Mouse (Mus musculus) gastrocnemius, adult 8-10 months (tissue): ENCODE data around the gene Cacng7. TPM values are rescaled to one million over a fixed set of nuclear protein-coding genes. Genes with fewer than 3 reads are reported as not detected.
"Not testable (repeated sequence)": the region's sequence is repeated elsewhere in the genome, so short reads cannot be mapped to it uniquely, and the experiment has no call there.

ENCODE experiments used
- DNase-seq, 2 experiments: peaks; one replicate each; pipeline ENCODE4 v3.0.0; 2022; ENCODE audit warnings: low spot score in 2 of 2
- microRNA-seq: library from miRNA; unstranded; fragments of <30 nt; microRNA quantifications from one replicate; pipeline ENCODE4 v1.2.0, GENCODE M21; 2022
- total RNA-seq, 4 experiments: library from RNA; stranded (reverse); gene quantifications; 2 replicates each; pipeline ENCODE4 v1.2.4; 2022

Gene Cacng7
- total RNA-seq, 4 experiments from 2014 or later, result 8.5 to 16.4 (median 13.6) TPM

GRCm38 (mm10) chr7:3389444-3390412, 57.0 kb downstream of the Cacng7 start:
- DNase-seq, result no peak

- no peak for DNase-seq
Observed at GRCm38 (mm10) chr7:3390413-3391080, 57.8 kb downstream of the Cacng7 start, which contains the start of gene Cacng8. Gene Cacng8, plus strand, starts transcription at chr7:3390683.

- DNase-seq, result no peak
Observed at GRCm38 (mm10) chr7:3391081-3391451, 58.3 kb downstream of the Cacng7 start.

DNA sequence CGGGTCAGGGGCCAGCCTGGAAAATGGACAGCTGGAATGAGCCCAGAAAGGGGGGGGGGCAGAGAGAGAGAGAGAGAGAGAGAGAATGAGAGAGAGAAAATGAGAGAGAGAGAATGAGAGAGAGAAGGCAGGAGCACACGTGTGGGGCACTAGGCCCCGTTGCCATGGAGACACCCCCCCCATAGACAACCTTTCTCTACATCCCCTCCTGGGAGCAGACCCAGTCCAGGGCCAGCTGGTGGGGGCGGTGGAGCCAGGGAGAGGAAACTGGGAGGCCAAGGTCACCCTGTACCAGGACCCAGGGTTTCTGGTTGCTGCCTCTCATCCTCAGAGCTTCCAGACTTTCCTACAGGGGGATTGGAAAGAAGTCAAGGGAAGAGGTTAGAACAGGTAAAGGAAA, 59.1 kb downstream of the Cacng7 start:
- DNase-seq, result no peak

GRCm38 (mm10) chr7:3397355-3397754, 64.6 kb downstream of the Cacng7 start:
- DNase-seq, result no peak

- DNase-seq, result no peak
Observed at GRCm38 (mm10) chr7:3397797-3398196, 65.0 kb downstream of the Cacng7 start.

DNA sequence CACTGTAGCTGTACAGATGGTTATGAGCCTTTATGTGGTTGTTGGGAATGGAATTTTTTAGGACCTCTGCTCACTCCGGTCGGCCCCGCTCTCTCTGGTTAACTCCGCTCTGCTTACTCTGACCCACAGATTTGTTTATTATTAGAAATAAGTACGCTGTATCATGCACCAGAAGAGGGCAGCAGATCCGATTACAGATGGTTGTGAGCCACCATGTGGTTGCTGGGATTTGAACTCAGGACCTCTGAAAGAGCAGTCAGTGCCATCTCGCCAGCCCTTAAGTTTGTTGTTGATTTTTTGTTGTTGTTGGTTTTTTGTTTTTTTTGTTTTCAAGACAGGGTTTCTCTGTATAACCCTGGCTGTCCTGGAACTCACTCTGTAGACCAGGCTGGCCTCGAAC, 65.6 kb downstream of the Cacng7 start:
- DNase-seq, result not testable (repeated sequence)

GRCm38 (mm10) chr7:3399937-3400336, 67.2 kb downstream of the Cacng7 start:
- no peak for DNase-seq

DNA sequence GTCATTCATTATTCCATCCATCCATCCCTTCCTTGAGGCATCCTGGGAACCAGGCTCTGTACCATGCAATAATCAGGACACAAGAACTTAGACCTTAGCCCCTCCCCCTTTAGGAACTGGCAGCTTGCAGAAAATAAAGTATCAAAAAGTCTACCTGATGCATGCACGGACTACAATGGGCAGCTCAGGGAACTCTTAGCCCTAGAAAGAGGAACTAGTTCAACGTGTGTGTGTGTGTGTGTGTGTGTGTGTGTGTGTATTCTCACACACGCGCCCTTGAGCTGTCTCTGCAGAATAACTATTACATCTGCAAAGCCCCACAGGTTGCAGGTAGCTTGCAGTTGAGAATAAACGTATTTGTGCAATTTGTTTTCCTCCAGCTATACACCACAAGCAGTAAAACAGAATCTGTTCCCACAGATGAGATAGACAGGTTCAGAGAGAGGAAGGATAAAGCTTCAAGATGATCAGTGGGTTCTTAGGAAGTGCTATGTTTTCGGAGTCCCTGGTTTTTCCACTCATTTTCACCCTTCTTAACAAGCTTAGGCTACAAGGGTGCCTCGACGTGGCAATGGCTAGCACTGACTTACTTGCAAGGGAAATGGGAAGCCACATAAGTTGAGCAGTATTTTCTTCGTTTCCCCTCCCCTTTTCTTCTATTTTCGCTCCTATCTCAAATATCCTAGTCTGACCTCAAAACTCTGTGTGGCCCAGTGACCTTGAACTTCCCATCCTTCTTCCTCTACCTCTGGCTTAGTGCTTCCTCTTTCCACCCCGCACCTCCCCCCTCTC, 77.2 kb downstream of the Cacng7 start:
- no peak for DNase-seq

- no peak for DNase-seq
Observed at GRCm38 (mm10) chr7:3411160-3411941, 78.6 kb downstream of the Cacng7 start.

- DNase-seq, result no peak
Observed at GRCm38 (mm10) chr7:3412036-3412435, 79.3 kb downstream of the Cacng7 start.

- peak in 1 of 2 experiments; percentile 29 for DNase-seq
Observed at GRCm38 (mm10) chr7:3414888-3415287, 82.1 kb downstream of the Cacng7 start.

DNA sequence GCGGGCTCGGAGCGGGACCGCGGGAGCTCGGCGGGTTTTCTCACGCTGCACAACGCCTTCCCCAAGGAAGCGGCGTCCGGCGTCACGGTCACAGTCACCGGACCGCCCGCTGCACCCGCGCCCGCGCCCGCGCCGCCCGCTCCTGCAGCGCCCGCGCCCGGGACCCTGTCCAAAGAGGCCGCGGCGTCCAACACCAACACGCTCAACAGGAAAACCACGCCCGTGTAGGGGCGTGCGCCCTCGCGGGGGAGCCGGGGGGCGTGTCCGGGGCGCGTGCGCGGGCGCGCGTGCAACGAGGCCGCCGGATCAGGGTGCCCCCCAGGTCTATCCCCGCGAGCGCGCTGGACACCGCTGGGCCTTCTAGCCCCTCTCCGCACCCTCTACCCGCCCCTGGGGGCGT, 82.6 kb downstream of the Cacng7 start:
- peak in 1 of 2 experiments; percentile 29 for DNase-seq

Small RNA genes lying within 50 kb of the gene (microRNA-seq; reads per million reads assigned to microRNA genes)
- gene Gm23450, result not detected

Other genes starting within 250 kb of the Cacng7 start
- not detected for gene AU018091, start 163.8 kb upstream of the Cacng7 start, total RNA-seq
- not detected for gene Nlrp12, start 83.2 kb upstream of the Cacng7 start, total RNA-seq
- gene Myadm, start 43.9 kb upstream of the Cacng7 start, total RNA-seq, result 10 to 100 TPM; 11.7 to 19.2 (median 14.7) TPM
- under 1 TPM; 0.29 to 0.94 (median 0.67) TPM for gene Prkcg, start 43.8 kb upstream of the Cacng7 start, total RNA-seq
- not detected for gene Cacng8, start 57.7 kb downstream of the Cacng7 start, total RNA-seq
- 100 to 1,000 TPM; 113 to 158 (median 136) TPM for gene Cacng6, start 91.2 kb downstream of the Cacng7 start, total RNA-seq
- gene Tarm1, start 169.7 kb downstream of the Cacng7 start, total RNA-seq, result not detected